Mouse (Mus musculus) brain, embryonic 14.5 days (tissue): ENCODE measurements around the gene Pitpnc1.

Source experiments
- CTCF ChIP-seq: fragments of 200-500 bp; IDR thresholded peaks from 2 replicates; pipeline ENCODE4 v1.5.1; 2012; ENCODE audit warnings: inconsistent platforms, mild to moderate bottlenecking, moderate library complexity, borderline replicate concordance; ENCODE audit not compliant: insufficient read depth, insufficient read length; ENCODE audit errors: extremely low read depth
- POLR2A ChIP-seq: fragments of 200-500 bp; IDR thresholded peaks from 2 replicates; pipeline ENCODE4 v1.6.1; 2012; ENCODE audit warnings: mild to moderate bottlenecking, inconsistent platforms, borderline replicate concordance; ENCODE audit not compliant: poor library complexity, insufficient read depth, insufficient read length, severe bottlenecking; ENCODE audit errors: extremely low read depth

DNA sequence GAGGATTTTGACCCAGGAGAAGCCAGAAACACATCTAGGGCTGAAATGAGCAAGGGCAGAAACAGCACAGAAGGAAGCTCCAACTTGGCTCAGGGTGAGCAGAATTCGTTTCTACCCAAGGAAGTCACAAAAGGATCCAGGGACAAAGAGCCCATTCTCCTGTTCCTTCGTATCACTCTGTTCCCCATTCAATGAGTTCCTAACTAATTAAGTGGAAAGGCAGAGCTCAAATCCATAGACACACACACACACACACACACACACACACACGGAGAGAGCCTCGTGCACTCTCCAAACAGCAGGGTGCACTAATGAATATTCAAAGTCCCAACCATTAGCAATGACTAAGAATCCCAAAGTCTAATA lies 54.0 kb downstream of the Pitpnc1 start:
- TF ChIP-seq POLR2A (no peak), CTCF (no peak)
